Mouse (Mus musculus): ENCODE data around the gene Spata21. TPM values are rescaled to one million over a fixed set of nuclear protein-coding genes. Genes with fewer than 3 reads are reported as not detected.

Spata21 gene
- polyA plus RNA-seq, 1 experiment from 2014 or later: 0.95 TPM

Other genes starting within 250 kb of the Spata21 start
- gene Padi1, start 242.6 kb upstream of the Spata21 start, polyA plus RNA-seq (2014; fragmentation: Nextera tagmentation; extraction: Ambion mirVana): 0.09 and 0.39 TPM in 2 replicates
- 13.9 and 22.6 TPM in 2 replicates for gene Padi2, start 182.0 kb upstream of the Spata21 start, polyA plus RNA-seq (2014; fragmentation: Nextera tagmentation; extraction: Ambion mirVana)
- 442 and 499 TPM in 2 replicates for gene Sdhb, start 127.1 kb upstream of the Spata21 start, polyA plus RNA-seq (2014; fragmentation: Nextera tagmentation; extraction: Ambion mirVana)
- gene Atp13a2, start 101.5 kb upstream of the Spata21 start, polyA plus RNA-seq (2014; fragmentation: Nextera tagmentation; extraction: Ambion mirVana): 26.5 and 39.5 TPM in 2 replicates
- gene Mfap2, start 77.9 kb upstream of the Spata21 start, polyA plus RNA-seq (2014; fragmentation: Nextera tagmentation; extraction: Ambion mirVana): 412 and 476 TPM in 2 replicates
- 10.3 and 13.2 TPM in 2 replicates for gene Crocc, start 27.8 kb upstream of the Spata21 start, polyA plus RNA-seq (2014; fragmentation: Nextera tagmentation; extraction: Ambion mirVana)
- 64.4 and 79.8 TPM in 2 replicates for gene Necap2, start 10.0 kb upstream of the Spata21 start, polyA plus RNA-seq (2014; fragmentation: Nextera tagmentation; extraction: Ambion mirVana)
- 23.3 and 46.4 TPM in 2 replicates for gene Szrd1, start 51.4 kb downstream of the Spata21 start, polyA plus RNA-seq (2014; fragmentation: Nextera tagmentation; extraction: Ambion mirVana)
- 22.0 and 26.8 TPM in 2 replicates for gene Fbxo42, start 59.6 kb downstream of the Spata21 start, polyA plus RNA-seq (2014; fragmentation: Nextera tagmentation; extraction: Ambion mirVana)
- 3.6 and 5.0 TPM in 2 replicates for gene Rsg1, start 125.6 kb downstream of the Spata21 start, polyA plus RNA-seq (2014; fragmentation: Nextera tagmentation; extraction: Ambion mirVana)
- gene Arhgef19, start 151.2 kb downstream of the Spata21 start, polyA plus RNA-seq (2014; fragmentation: Nextera tagmentation; extraction: Ambion mirVana): 6.8 and 7.4 TPM in 2 replicates
- gene Epha2, start 212.9 kb downstream of the Spata21 start, polyA plus RNA-seq (2014; fragmentation: Nextera tagmentation; extraction: Ambion mirVana): 3.7 and 3.9 TPM in 2 replicates